Mouse (Mus musculus): Measurements from ENCODE around the gene Maco1. TPM values are rescaled to one million over a fixed set of nuclear protein-coding genes. Genes with fewer than 3 reads are reported as not detected.

Maco1 gene
- polyA plus RNA-seq, 1 experiment, result 12.0 TPM

DNA sequence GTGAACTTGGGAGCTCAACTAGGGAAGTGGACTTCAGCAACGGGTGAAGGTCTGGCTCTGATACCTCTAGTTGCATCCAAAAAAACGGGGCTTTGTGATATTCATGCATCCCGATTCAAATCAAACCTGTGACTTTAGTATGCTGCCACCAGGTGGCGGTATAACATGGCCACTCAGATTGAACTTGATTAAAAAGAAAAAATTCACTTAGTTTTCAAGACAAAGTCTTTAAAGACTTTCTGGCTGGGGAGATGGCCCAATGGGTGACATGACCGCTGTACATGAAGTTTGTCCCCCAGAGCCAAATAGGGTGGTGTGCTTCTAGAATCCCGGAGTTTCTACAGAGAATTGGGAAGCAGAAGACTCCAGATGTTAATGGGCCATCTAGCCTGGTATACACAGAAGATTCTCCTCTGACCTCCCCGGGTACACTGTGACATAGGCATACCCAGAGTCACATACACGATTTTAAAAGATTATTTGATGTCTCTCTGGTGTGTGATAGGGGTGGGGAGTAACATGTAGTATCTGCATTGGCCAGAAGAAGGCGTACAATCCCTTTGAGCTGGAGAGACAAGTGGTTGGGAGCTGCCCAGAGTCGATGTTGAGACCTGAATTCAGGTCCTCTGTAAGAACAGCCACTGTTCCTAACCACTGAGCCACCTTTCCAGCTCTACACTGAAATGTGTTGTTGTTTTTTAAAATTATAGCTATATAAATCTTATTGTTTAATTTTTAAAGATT, 59.8 kb downstream of the Maco1 start:
- Histone ChIP-seq H3K27ac (ENCODE audit: control insufficient read depth, insufficient read depth, low read length) (no peak overlapping the region), H3K4me3 (ENCODE audit: control insufficient read depth, insufficient read depth, low read length) (no peak overlapping the region), H3K27me3 (ENCODE audit: control insufficient read depth, insufficient read depth, low read length) (no peaks in the 10 kb centered on the region), H3K36me3 (ENCODE audit: control insufficient read depth, insufficient read depth, low read length) (no peaks in the 10 kb centered on the region), H3K4me1 (replicated peaks; ENCODE audit: control insufficient read depth, insufficient read depth, low read length) (peaks cover 24% of the 10 kb centered on the region)
- TF ChIP-seq POLR2A (IDR thresholded peaks at IDR 0.05; ENCODE audit: control insufficient read depth, extremely low read depth, insufficient read depth, low read length, poor library complexity) (no peak), CTCF (IDR thresholded peaks at IDR 0.05; ENCODE audit: borderline replicate concordance, control insufficient read depth, extremely low read depth, insufficient read depth, low read length, poor library complexity) (no peak)
- WGBS, result 37% methylated on average over 10 of the region's 10 CpGs
- peak; percentile 51 for DNase-seq

DNA sequence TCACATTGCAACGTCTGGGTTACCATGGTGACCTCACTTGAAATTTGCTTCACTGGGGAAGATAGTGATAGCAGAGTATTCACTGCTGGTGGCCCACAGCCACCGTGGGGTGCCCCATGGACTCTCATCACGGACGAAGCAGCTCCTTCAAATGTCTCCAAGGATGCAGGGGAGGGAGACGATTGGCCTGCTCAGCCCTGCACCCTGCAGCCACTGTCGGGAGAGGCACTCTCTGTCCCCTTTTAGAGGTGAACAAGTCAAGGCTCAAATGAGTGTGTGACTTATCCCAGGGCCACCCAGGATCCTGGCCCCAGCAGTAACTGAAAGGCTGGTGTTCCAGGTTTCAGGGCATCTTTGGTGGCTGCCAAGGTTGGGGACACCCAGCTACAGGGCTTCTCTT, 61.4 kb downstream of the Maco1 start:
- 93% methylated on average over 6 of the region's 6 CpGs for WGBS
- no peak for TF ChIP-seq CTCF (IDR thresholded peaks at IDR 0.05; ENCODE audit: borderline replicate concordance, control insufficient read depth, extremely low read depth, insufficient read depth, low read length, poor library complexity)
- no peak for TF ChIP-seq POLR2A (IDR thresholded peaks at IDR 0.05; ENCODE audit: control insufficient read depth, extremely low read depth, insufficient read depth, low read length, poor library complexity)
- Histone ChIP-seq H3K27ac (ENCODE audit: control insufficient read depth, insufficient read depth, low read length) (no peak overlapping the region), H3K4me1 (replicated peaks; ENCODE audit: control insufficient read depth, insufficient read depth, low read length) (peaks cover 20% of the 10 kb centered on the region), H3K27me3 (ENCODE audit: control insufficient read depth, insufficient read depth, low read length) (no peaks in the 10 kb centered on the region), H3K36me3 (ENCODE audit: control insufficient read depth, insufficient read depth, low read length) (no peaks in the 10 kb centered on the region), H3K4me3 (ENCODE audit: control insufficient read depth, insufficient read depth, low read length) (no peak overlapping the region)
- no peak for DNase-seq

DNA sequence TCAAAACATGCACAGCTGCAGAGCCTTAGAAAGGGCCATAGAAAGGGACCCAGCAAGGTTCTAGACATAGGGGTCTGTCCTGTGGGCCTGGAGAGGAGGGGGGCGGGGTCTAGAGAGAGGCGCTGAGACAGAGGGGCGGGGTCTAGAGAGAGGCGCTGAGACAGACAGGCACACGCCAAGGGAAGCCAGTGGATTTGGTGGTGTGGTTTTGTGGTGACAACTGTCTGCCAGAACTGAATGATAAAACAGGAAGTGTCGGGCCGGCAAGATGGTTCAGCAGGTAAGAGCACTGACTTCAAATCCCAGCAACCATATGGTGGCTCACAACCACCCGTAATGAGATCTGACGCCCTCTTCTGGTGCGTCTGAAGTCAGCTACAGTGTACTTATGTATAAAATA, 66.2 kb downstream of the Maco1 start:
- no peaks in the 10 kb centered on the region for H3K27me3 ChIP-seq (ENCODE audit: control insufficient read depth, insufficient read depth, low read length)

DNA sequence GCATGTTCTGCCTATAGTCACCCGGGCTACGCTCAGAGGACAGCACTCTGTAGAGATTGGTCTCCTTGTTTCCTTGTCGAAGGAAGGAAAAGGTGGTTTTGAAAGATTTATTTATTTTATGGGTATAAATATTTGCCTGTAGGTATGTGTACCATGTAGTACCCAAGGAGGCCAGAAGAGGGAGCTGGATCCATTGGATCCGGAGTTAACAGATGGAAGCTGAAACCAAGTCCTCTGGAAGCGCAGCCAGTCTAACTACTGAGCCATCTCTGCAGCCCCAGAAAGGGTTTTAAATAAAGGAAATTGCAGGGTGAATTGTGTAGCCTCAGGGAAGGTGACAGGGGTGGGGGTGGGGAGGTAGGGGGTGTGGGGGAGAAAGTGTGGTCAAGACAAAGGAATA, 68.4 kb downstream of the Maco1 start:
- Histone ChIP-seq H3K36me3 (ENCODE audit: control insufficient read depth, insufficient read depth, low read length) (no peaks in the 10 kb centered on the region), H3K4me1 (replicated peaks; ENCODE audit: control insufficient read depth, insufficient read depth, low read length) (peaks cover 24% of the 10 kb centered on the region), H3K27ac (ENCODE audit: control insufficient read depth, insufficient read depth, low read length) (no peak overlapping the region), H3K27me3 (ENCODE audit: control insufficient read depth, insufficient read depth, low read length) (no peaks in the 10 kb centered on the region), H3K4me3 (ENCODE audit: control insufficient read depth, insufficient read depth, low read length) (no peak overlapping the region)
- WGBS, result 78% methylated on average over 5 of the region's 5 CpGs
- DNase-seq, result peak; percentile 34
- no peak for TF ChIP-seq CTCF (IDR thresholded peaks at IDR 0.05; ENCODE audit: borderline replicate concordance, control insufficient read depth, extremely low read depth, insufficient read depth, low read length, poor library complexity)
- no peak for TF ChIP-seq POLR2A (IDR thresholded peaks at IDR 0.05; ENCODE audit: control insufficient read depth, extremely low read depth, insufficient read depth, low read length, poor library complexity)

More for the DNA sequence above, 66.2 kb downstream of the Maco1 start:
- Histone ChIP-seq H3K27ac (ENCODE audit: control insufficient read depth, insufficient read depth, low read length) (no peak overlapping the region), H3K36me3 (ENCODE audit: control insufficient read depth, insufficient read depth, low read length) (no peaks in the 10 kb centered on the region), H3K4me3 (ENCODE audit: control insufficient read depth, insufficient read depth, low read length) (no peak overlapping the region), H3K4me1 (replicated peaks; ENCODE audit: control insufficient read depth, insufficient read depth, low read length) (peaks cover 24% of the 10 kb centered on the region)
- WGBS, result 3% methylated on average over 10 of the region's 10 CpGs
- DNase-seq, result peak; percentile 81
- TF ChIP-seq POLR2A (IDR thresholded peaks at IDR 0.05; ENCODE audit: control insufficient read depth, extremely low read depth, insufficient read depth, low read length, poor library complexity), result no peak
- TF ChIP-seq CTCF (IDR thresholded peaks at IDR 0.05; ENCODE audit: borderline replicate concordance, control insufficient read depth, extremely low read depth, insufficient read depth, low read length, poor library complexity), result no peak

DNA sequence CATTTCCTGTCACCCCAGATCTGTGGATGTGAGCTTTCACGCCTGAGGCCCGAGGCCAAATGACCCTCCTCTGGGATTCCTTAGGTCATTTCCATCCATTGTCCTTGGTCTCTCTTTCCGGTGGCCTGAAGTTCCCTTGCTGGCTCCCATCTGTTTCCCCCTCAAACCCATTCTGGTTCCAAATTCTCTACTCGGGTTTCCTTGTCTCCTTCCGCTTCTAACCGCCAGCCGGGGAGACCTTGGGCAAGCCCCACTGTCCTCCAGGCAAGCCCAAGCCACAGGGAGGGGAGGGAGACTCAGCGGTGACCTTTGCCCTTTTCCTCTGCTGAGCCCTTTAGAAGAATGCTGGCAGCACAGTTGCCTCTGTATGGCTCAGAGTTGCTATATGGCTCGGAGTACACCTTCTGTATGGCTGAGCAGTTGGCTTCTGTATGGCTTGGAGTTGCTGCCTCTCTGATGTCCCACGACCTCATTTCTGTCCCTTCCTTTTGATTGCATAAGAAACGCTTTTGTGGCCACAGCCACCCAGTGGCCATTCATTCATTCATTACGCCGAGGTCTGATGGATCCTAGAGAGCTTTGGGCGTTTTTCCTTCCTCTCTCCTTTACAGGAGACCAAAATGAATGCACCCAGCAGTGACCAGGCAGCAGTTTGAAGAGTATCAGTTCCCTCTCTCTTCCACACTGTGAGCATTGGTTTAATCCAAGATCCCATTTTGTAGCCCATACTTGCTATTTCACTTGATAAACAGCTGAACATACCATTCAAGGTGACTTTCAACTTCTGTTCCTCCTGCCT, 73.8 kb downstream of the Maco1 start:
- no peaks in the 10 kb centered on the region for H3K27me3 ChIP-seq (ENCODE audit: control insufficient read depth, insufficient read depth, low read length)
- DNase-seq, result no peak
- 64% methylated on average over 14 of the region's 14 CpGs for WGBS
- TF ChIP-seq CTCF (IDR thresholded peaks at IDR 0.05; ENCODE audit: borderline replicate concordance, control insufficient read depth, extremely low read depth, insufficient read depth, low read length, poor library complexity) (no peak), POLR2A (IDR thresholded peaks at IDR 0.05; ENCODE audit: control insufficient read depth, extremely low read depth, insufficient read depth, low read length, poor library complexity) (no peak)
- no peak overlapping the region for H3K4me3 ChIP-seq (ENCODE audit: control insufficient read depth, insufficient read depth, low read length)
- H3K4me1 ChIP-seq (replicated peaks; ENCODE audit: control insufficient read depth, insufficient read depth, low read length), result no peaks in the 10 kb centered on the region
- H3K27ac ChIP-seq (ENCODE audit: control insufficient read depth, insufficient read depth, low read length), result no peak overlapping the region
- no peaks in the 10 kb centered on the region for H3K36me3 ChIP-seq (ENCODE audit: control insufficient read depth, insufficient read depth, low read length)

DNA sequence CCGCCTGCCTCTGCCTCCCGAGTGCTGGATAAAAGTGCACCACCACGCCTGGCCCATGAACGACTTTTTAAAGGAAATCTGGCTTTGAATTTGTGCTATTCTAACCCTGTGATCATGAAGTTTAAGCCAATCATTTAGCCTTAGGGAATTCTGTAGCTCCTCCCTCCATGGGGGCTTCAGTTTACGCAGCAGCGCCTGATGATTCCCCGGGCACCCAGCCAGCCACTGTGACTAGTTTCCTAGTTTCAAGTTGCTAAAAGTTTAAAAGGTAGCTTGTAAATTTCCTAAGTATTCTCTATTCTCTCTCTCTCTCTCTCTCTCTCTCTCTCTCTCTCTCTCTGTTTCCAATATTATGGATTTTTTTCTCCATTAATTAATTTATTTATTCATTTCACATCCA, 76.9 kb downstream of the Maco1 start:
- no peak for TF ChIP-seq CTCF (IDR thresholded peaks at IDR 0.05; ENCODE audit: borderline replicate concordance, control insufficient read depth, extremely low read depth, insufficient read depth, low read length, poor library complexity)
- TF ChIP-seq POLR2A (IDR thresholded peaks at IDR 0.05; ENCODE audit: control insufficient read depth, extremely low read depth, insufficient read depth, low read length, poor library complexity), result no peak
- WGBS, result 81% methylated on average over 7 of the region's 7 CpGs
- peaks cover 12% of the 10 kb centered on the region for H3K4me1 ChIP-seq (replicated peaks; ENCODE audit: control insufficient read depth, insufficient read depth, low read length)
- H3K27ac ChIP-seq (ENCODE audit: control insufficient read depth, insufficient read depth, low read length), result no peak overlapping the region
- H3K27me3 ChIP-seq (ENCODE audit: control insufficient read depth, insufficient read depth, low read length), result no peaks in the 10 kb centered on the region
- no peaks in the 10 kb centered on the region for H3K36me3 ChIP-seq (ENCODE audit: control insufficient read depth, insufficient read depth, low read length)
- no peak overlapping the region for H3K4me3 ChIP-seq (ENCODE audit: control insufficient read depth, insufficient read depth, low read length)
- DNase-seq, result no peak
